Mouse (Mus musculus) thymus, postnatal 36 days (tissue): ENCODE results near the gene Adarb2.
"Not testable (repeated sequence)": the region's sequence is repeated elsewhere in the genome, so short reads cannot be mapped to it uniquely, and the experiment has no call there.

Source experiments
- DNase-seq, 2 experiments: peaks; one replicate each; pipeline ENCODE4 v3.0.0; 2022; ENCODE audit warnings: mixed read lengths in 2 of 2

The Adarb2 gene

DNA sequence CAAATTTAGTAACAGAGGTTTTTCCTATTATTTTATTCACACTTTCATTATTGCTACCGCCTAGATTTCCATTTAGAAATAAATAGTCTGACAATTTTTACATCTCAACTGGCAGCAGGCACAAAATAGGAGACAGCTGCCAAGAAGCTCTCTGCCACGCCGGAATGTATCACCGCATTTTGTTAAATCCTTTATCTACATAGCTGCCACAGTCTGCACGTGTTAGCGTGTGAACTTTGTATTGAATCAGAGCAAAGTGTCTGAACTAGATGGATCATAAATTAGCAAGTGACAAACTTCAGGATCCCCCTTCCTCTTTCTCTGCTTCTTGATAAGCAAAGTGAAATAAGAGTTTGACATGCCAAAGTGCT is 395.0 kb downstream of the Adarb2 start:
- no peak for DNase-seq

DNA sequence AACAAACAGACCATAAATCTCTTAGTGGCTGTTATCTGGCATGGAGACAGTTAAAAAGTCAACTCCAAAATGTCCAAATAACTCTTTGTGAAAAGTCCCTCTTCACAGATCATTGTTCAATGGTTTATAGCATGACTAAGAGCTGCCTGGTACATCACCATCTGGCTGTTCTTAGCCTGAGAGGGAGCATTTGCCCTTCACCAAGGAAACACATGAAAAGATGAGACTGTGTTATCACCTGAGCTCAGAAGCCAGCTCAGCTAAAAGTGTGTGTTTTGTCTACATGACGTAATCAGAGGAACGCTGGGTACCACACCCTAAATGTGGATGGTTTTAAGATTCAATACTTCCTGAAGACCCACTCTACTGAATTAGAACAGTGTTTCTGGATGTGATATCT is 403.0 kb downstream of the Adarb2 start:
- DNase-seq, result no peak

DNA sequence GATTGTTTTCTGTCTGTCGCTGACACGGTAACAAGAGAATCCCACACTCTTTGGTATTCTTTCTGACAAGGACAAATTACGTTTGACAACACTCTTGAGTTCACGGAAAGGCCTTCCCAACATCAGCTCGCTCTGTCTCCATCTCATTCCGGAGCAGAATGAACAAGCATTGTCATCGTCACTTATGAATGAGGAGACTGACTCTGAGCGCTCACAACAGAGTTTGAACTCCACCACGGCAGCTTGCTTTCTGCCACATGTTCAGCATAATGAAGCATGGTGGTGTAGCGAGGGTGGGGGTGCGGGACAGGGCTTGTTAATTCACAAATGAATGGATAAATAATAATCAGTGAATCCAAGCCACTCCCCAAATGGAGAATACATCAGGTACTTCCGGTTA is 405.4 kb downstream of the Adarb2 start:
- DNase-seq, result no peak

- DNase-seq, result not testable (repeated sequence)
Measured at GRCm38 (mm10) chr13:8608918-8609317, 406.3 kb downstream of the Adarb2 start.

DNA sequence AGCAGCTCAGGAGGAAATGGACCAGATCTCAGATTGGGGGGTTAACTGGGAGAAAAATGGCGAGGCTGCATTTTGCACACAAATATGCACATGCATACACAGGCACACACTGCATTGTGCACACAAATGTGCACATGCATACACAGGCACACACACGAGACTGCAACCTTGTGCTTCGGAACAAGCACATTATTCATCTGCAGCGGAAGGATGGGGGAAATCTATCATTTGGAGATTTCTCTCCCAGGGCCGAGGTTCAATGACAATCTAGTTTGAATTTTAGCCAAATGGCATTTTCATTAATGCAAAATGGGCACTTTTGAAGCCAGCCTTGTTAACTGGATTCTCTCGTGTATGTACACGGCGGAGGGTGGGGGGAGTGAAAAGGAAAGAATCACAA is 408.3 kb downstream of the Adarb2 start:
- no peak for DNase-seq

DNA sequence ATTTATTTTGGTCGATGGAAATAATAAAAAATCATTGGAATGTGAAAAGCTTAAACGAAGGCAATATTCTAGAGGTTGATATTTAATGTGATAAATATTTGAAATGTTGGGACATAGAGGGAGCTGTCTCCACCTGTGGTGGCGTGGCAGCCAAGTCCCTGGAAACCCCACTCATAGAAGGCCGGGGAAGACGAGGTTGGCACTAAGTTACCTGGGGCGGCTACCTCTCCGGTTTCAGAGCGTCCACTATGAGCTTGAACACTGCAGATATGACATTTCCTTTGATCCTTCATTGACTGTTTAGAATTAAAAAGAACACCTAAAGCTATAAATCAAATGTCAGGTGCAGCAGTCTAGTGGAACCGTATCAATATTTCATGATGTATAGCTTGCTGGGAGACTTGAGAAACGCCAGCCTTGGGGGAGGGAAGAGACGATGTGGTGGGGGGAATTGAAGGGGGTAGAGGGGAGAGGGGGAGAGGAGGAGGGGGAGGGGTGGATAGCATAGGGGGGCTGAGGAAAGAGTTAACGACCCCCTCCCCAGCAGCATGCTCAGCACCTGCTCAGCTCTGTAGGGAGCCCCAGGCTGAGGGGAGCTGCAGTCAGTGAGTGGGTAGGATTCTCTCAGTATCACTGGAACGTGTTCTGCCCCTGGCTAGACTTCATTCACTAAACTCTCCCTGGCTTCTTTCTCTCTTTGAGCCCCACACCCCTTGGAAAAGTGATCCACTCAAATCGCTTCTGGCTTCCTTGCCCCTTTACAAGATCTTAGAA is 410.1 kb downstream of the Adarb2 start:
- DNase-seq, result no peak

DNA sequence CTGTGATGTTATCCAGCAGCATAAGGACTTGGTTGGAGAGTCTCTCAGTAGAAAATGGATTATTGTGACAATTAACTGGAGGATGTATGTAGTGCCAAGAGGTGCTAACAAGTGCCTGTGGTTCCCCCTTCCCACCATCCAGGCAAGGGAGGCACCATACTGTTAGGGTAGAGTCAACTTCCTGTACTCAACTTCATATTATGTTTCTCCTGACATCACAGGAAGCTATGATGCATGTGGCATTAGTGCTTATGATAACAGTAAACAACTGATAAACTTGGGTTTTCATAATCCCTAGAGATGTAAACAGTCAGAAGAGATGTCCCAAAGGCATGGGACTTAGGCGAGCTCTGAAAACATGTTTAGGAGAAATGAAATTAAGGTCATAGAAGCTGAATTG is 414.0 kb downstream of the Adarb2 start:
- no peak for DNase-seq

- DNase-seq, result no peak
Measured at GRCm38 (mm10) chr13:8622263-8622662, 419.6 kb downstream of the Adarb2 start.

DNA sequence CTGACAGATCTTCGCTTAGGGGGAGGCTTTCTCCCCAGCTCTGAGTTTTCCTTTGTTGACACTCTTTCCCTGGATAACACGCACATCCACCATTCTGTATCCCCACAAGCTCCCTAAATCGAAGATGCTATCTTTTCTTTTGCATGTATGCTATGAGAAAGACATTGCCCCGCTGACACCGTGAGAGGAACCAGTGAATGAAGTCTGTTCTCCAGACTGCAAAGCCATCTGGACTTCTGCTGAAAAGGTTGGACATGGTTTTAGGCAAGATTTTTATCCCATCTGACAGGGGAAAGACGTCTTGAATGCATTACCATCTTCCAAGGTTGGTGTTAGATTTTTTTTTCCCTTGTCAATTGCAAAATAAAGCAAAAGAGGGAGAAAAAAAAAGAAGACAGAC is 426.9 kb downstream of the Adarb2 start:
- DNase-seq, result no peak

DNA sequence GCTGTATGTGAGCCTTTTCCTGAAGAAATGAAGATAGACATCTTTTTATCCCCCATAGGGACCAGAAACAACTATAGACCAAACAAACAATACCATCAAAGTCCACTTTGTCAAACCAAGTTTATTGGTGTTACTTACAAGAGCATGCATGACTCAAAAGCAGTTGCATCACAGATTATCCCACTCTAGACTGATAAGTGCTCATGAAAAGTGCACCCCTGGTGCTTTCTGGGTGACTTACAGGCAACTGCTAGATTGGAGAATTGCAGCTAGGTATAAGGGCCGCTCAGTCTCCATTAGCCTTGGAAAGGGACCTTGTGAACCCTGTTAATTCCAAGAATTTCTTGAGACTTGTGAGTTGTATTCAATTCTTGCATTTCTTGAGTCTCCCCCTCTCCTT is 429.0 kb downstream of the Adarb2 start:
- DNase-seq, result no peak

GRCm38 (mm10) chr13:8632072-8632471 is 429.4 kb downstream of the Adarb2 start:
- DNase-seq, result no peak

- DNase-seq, result no peak
Measured at GRCm38 (mm10) chr13:8633385-8634337, 431.0 kb downstream of the Adarb2 start.

GRCm38 (mm10) chr13:8642084-8642483 is 439.4 kb downstream of the Adarb2 start:
- DNase-seq, result no peak

GRCm38 (mm10) chr13:8643920-8644319 is 441.3 kb downstream of the Adarb2 start:
- no peak for DNase-seq

- DNase-seq, result no peak
Measured at GRCm38 (mm10) chr13:8644805-8645679, 442.4 kb downstream of the Adarb2 start.

DNA sequence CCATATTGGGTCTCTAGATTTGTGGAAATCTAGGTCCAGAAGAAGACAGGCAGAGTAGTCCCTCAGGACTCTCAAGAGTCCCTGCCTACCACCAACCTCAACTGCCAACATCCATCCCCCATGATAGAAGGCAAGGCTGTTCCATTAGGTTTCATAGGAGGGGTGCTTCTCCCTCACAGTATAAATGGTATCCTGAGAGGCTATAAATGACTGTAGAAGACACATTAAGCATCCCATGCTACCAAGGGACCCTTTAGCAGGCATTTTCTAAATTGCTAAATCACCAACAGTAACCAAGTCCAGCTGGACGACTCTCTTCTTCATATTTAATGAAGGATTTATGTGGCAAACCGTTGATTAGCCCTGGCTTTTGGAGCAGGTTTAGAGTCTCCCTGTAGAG is 446.6 kb downstream of the Adarb2 start:
- DNase-seq, result no peak

GRCm38 (mm10) chr13:8664615-8665240 is 462.1 kb downstream of the Adarb2 start:
- no peak for DNase-seq

GRCm38 (mm10) chr13:8677174-8677573 is 474.5 kb downstream of the Adarb2 start:
- no peak for DNase-seq

- no peak for DNase-seq
Measured at GRCm38 (mm10) chr13:8680470-8681129, 477.9 kb downstream of the Adarb2 start.

- DNase-seq, result no peak
Measured at GRCm38 (mm10) chr13:8691448-8691847, 488.8 kb downstream of the Adarb2 start.

GRCm38 (mm10) chr13:8692787-8693186 is 490.1 kb downstream of the Adarb2 start:
- DNase-seq, result no peak

- no peak for DNase-seq
Measured at GRCm38 (mm10) chr13:8698451-8698850, 495.8 kb downstream of the Adarb2 start.
